Mouse (Mus musculus): ENCODE measurements around the gene Mta1. TPM values are rescaled to one million over a fixed set of nuclear protein-coding genes. Genes with fewer than 3 reads are reported as not detected.

The Mta1 gene
- 38.9 and 43.0 TPM in 2 replicates for polyA plus RNA-seq (2012; ENCODE audit: insufficient read depth, insufficient read length, missing spikeins)

DNA sequence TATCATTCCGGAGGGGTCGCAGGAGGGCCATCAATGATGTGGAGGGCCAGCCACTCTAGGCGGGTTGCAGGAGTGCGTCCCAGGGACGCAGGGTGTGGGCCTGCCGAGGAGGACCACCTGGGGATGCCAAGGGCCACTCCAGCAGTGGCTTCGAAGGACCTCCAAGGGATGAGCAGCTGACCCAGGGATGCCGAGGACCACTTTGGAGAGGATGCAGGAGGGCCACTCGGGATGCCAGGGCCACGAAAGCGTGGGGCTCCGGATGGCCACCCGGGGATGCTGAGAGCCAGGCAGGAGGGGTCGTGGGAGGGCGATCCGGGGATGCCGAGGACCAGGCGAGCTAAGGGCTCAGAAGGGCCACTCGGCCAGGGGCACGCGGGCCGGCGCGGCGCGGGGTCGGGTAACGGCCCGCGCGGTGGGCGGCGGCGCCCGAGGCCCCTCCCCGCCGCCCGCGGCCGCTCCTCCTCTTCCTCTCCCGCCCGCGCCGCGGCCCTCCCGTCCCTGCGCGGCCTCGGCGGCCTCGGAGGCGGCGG, at the start of gene Mta1:
TSS of gene Mta1 (plus strand) at position 530 of the 533 bp plus-strand sequence.
- Histone ChIP-seq H3K4me1 (ENCODE audit: control insufficient read depth, insufficient read depth, low read length) (peaks cover 14% of the 10 kb centered on the region), H3K4me3 (ENCODE audit: insufficient read depth, low read length) (peak within 1 kb of the TSS; percentile 79), H3K27ac (ENCODE audit: insufficient read depth, low read depth, low read length) (no peak within 1 kb of the TSS)
- TF ChIP-seq POLR2A (IDR thresholded peaks at IDR 0.05; ENCODE audit: borderline replicate concordance, low read depth, low read length), result no peak
- TF ChIP-seq CTCF (IDR thresholded peaks at IDR 0.05; ENCODE audit: low read depth, low read length), result no peak

GRCm38 (mm10) chr12:113049836-113050235, 48.2 kb upstream of the Mta1 start:
- no peak for TF ChIP-seq POLR2A (IDR thresholded peaks at IDR 0.05; ENCODE audit: borderline replicate concordance, low read depth, low read length)
- TF ChIP-seq CTCF (IDR thresholded peaks at IDR 0.05; ENCODE audit: low read depth, low read length), result no peak
- Histone ChIP-seq H3K4me1 (ENCODE audit: control insufficient read depth, insufficient read depth, low read length) (no peaks in the 10 kb centered on the region), H3K27ac (ENCODE audit: insufficient read depth, low read depth, low read length) (no peak overlapping the region), H3K4me3 (ENCODE audit: insufficient read depth, low read length) (no peak overlapping the region)

GRCm38 (mm10) chr12:113050671-113051070, 47.4 kb upstream of the Mta1 start:
- no peak for TF ChIP-seq CTCF (IDR thresholded peaks at IDR 0.05; ENCODE audit: low read depth, low read length)
- no peak for TF ChIP-seq POLR2A (IDR thresholded peaks at IDR 0.05; ENCODE audit: borderline replicate concordance, low read depth, low read length)
- Histone ChIP-seq H3K4me3 (ENCODE audit: insufficient read depth, low read length) (no peak overlapping the region), H3K4me1 (ENCODE audit: control insufficient read depth, insufficient read depth, low read length) (no peaks in the 10 kb centered on the region), H3K27ac (ENCODE audit: insufficient read depth, low read depth, low read length) (no peak overlapping the region)

- Histone ChIP-seq H3K4me1 (ENCODE audit: control insufficient read depth, insufficient read depth, low read length) (no peaks in the 10 kb centered on the region), H3K27ac (ENCODE audit: insufficient read depth, low read depth, low read length) (no peak overlapping the region), H3K4me3 (ENCODE audit: insufficient read depth, low read length) (no peak overlapping the region)
- TF ChIP-seq CTCF (IDR thresholded peaks at IDR 0.05; ENCODE audit: low read depth, low read length), result no peak
- TF ChIP-seq POLR2A (IDR thresholded peaks at IDR 0.05; ENCODE audit: borderline replicate concordance, low read depth, low read length), result no peak
Measured at GRCm38 (mm10) chr12:113051628-113052403, 46.3 kb upstream of the Mta1 start.

- Histone ChIP-seq H3K4me3 (ENCODE audit: insufficient read depth, low read length) (no peak overlapping the region), H3K4me1 (ENCODE audit: control insufficient read depth, insufficient read depth, low read length) (no peaks in the 10 kb centered on the region), H3K27ac (ENCODE audit: insufficient read depth, low read depth, low read length) (no peak overlapping the region)
- TF ChIP-seq CTCF (IDR thresholded peaks at IDR 0.05; ENCODE audit: low read depth, low read length), result no peak
- TF ChIP-seq POLR2A (IDR thresholded peaks at IDR 0.05; ENCODE audit: borderline replicate concordance, low read depth, low read length), result no peak
Measured at GRCm38 (mm10) chr12:113056089-113056488, 42.0 kb upstream of the Mta1 start.

DNA sequence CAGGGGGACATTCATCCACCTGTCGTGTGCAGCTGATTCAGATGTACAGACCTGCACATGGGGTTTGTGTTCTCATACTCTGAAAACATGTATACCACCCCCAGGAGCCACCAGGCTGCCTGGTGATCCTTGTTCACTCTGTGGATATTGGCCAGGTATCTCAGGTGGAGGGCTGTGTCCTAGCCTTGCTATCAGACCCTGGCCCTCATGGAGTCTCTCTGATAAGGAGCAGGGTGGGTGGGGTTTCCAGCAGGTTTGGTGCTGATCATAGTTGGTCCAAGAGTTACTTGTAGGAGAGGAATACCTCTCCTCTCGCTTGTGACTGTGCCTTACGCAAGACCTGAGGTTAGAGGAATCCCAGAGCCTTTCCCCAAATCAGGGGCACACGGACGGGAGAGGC, 37.9 kb upstream of the Mta1 start:
- H3K4me1 ChIP-seq (ENCODE audit: control insufficient read depth, insufficient read depth, low read length), result no peaks in the 10 kb centered on the region
- no peak overlapping the region for H3K27ac ChIP-seq (ENCODE audit: insufficient read depth, low read depth, low read length)

GRCm38 (mm10) chr12:113061606-113062005, 36.5 kb upstream of the Mta1 start:
- H3K4me3 ChIP-seq (ENCODE audit: insufficient read depth, low read length), result no peak overlapping the region
- no peak overlapping the region for H3K27ac ChIP-seq (ENCODE audit: insufficient read depth, low read depth, low read length)
- H3K4me1 ChIP-seq (ENCODE audit: control insufficient read depth, insufficient read depth, low read length), result no peaks in the 10 kb centered on the region
- TF ChIP-seq CTCF (IDR thresholded peaks at IDR 0.05; ENCODE audit: low read depth, low read length) (no peak), POLR2A (IDR thresholded peaks at IDR 0.05; ENCODE audit: borderline replicate concordance, low read depth, low read length) (no peak)

More for the DNA sequence above, 37.9 kb upstream of the Mta1 start:
- TF ChIP-seq CTCF (IDR thresholded peaks at IDR 0.05; ENCODE audit: low read depth, low read length), result no peak
- TF ChIP-seq POLR2A (IDR thresholded peaks at IDR 0.05; ENCODE audit: borderline replicate concordance, low read depth, low read length), result no peak
- no peak overlapping the region for H3K4me3 ChIP-seq (ENCODE audit: insufficient read depth, low read length)

DNA sequence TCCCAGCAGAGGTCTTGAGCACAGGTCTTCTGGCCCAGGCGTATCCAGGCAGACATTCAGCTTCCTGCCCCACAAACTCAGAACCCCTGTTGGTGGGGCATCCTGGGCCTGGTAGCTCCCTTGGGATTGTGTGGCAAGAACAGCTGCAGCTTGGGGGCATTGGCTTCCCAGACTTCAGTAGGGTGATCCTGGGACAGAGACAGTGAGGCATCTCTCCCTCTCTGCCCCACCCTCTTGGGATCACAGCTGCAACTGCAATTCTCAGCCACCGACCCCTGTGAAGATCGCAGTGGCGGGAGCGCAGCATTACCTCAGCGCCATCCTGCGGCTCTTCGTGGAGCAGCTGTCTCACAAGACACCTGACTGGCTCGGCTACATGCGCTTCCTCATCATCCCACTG, 35.9 kb upstream of the Mta1 start:
- H3K27ac ChIP-seq (ENCODE audit: insufficient read depth, low read depth, low read length), result no peak overlapping the region

DNA sequence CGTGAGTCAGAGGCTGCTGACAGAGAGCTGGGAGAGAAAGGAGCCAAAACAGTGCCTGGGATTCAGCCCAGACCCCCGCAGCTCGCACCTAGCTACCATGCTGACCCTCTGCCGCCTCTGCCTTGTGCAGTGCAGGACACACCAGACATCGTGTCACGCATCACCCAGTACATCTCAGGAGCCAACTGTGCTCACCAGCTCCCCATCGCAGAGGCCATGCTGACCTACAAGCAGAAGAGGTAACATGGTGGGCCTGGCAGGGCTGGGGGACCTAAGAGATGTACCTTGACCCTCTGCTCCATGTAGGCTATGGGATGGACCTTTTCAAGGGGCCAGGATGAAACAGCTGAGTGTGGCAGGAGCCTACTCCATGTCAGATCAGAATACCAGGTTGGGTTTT, 34.4 kb upstream of the Mta1 start:
- Histone ChIP-seq H3K4me1 (ENCODE audit: control insufficient read depth, insufficient read depth, low read length) (no peaks in the 10 kb centered on the region), H3K27ac (ENCODE audit: insufficient read depth, low read depth, low read length) (no peak overlapping the region), H3K4me3 (ENCODE audit: insufficient read depth, low read length) (no peak overlapping the region)
- TF ChIP-seq CTCF (IDR thresholded peaks at IDR 0.05; ENCODE audit: low read depth, low read length), result no peak
- TF ChIP-seq POLR2A (IDR thresholded peaks at IDR 0.05; ENCODE audit: borderline replicate concordance, low read depth, low read length), result no peak

More for the DNA sequence above, 35.9 kb upstream of the Mta1 start:
- H3K4me1 ChIP-seq (ENCODE audit: control insufficient read depth, insufficient read depth, low read length), result no peaks in the 10 kb centered on the region
- no peak overlapping the region for H3K4me3 ChIP-seq (ENCODE audit: insufficient read depth, low read length)
- no peak for TF ChIP-seq CTCF (IDR thresholded peaks at IDR 0.05; ENCODE audit: low read depth, low read length)
- TF ChIP-seq POLR2A (IDR thresholded peaks at IDR 0.05; ENCODE audit: borderline replicate concordance, low read depth, low read length), result no peak

GRCm38 (mm10) chr12:113068002-113068401, 30.1 kb upstream of the Mta1 start:
- H3K27ac ChIP-seq (ENCODE audit: insufficient read depth, low read depth, low read length), result no peak overlapping the region
- no peaks in the 10 kb centered on the region for H3K4me1 ChIP-seq (ENCODE audit: control insufficient read depth, insufficient read depth, low read length)
- no peak for TF ChIP-seq CTCF (IDR thresholded peaks at IDR 0.05; ENCODE audit: low read depth, low read length)
- TF ChIP-seq POLR2A (IDR thresholded peaks at IDR 0.05; ENCODE audit: borderline replicate concordance, low read depth, low read length), result no peak
- no peak overlapping the region for H3K4me3 ChIP-seq (ENCODE audit: insufficient read depth, low read length)

All from bone marrow macrophage, adult 2 months (primary cell).